Mouse (Mus musculus): Measurements from ENCODE around the gene Tmem17.

The Tmem17 gene

GRCm38 (mm10) chr11:22512038-22513001 is at the start of gene Tmem17:
Tmem17 (plus strand) TSS chr11:22512088.
- peak; percentile 93 for DNase-seq (ENCODE audit: low spot score)

DNA sequence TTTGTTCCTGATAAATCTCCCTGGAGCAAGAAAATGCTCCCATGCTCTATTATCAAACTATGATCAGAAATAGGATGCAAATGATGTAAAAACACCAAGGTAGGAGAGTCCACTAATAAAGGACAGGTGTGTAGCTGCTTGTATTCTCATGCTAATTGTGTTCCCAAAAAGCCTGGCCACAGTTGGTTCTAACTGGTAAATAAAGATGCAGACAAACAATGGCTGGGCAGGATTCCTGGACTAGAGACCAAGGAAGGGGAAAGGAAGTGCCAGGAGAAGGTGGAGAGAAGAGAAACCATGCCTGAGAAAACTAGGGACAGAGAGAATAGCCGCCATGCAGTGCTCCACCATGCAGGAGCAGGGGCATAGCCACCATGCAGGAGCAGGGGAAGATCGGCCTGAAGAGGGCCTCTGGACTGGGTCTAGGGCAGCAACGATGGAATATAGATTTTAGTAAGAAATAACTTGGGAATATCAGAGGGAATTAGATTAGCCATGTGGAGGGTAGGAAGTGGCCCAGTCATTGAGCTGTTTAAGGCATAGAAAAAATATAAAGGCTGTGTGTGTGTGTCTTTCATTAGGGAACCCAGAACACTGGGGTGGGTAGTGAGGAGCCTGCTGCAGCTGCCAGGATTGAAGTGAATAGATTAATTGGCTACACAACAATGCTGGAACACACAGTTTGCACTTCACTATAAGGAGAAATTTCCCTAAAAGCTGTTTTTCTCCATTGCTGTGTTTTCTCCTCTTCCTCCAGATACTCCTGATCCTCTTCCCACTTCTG is 31.9 kb upstream of the Tmem17 start:
- no peak for DNase-seq (ENCODE audit: low spot score)

- no peak for DNase-seq (ENCODE audit: low spot score)
Measured at GRCm38 (mm10) chr11:22481639-22482361, 30.1 kb upstream of the Tmem17 start.

DNA sequence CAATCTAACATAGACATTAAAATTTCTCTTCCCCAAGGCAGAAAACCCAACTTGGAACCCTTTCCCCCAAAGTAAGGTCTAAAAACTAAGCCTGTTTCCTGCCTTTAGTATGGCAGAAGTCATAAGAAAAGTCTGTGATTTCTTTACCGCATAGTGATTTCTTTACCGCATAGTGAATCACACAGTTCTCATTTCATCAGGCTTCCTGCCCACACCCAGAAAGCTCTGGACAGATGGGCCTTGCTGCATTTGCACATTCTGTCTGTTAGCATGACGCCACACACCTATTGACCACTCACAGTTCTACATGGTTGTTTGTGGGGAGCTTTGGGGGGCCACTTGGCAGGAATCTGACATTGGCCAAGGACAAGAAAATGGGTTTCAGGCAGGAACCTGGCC is 29.5 kb upstream of the Tmem17 start:
- no peak for DNase-seq (ENCODE audit: low spot score)

- no peak for DNase-seq (ENCODE audit: low spot score)
Measured at GRCm38 (mm10) chr11:22493694-22494319, 18.1 kb upstream of the Tmem17 start.

DNA sequence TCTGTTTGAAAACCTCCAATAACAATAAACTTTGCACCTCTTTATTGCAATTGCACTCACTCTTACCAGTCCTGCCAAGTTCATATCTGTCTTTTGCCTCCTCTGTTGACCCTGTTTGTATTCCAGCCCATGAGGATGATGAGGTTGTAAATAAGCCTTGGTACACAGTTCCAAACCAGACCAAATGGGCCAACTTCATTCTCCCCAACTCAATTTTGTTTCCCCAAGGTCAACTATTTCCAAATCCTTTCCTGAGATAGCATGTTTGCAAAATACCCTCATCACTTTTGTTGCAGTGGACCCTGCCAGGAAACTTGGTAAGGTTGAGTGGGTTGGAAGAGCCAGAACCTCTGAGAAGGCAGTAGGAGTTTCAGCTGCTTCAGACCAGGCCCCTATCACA is 16.9 kb upstream of the Tmem17 start:
- no peak for DNase-seq (ENCODE audit: low spot score)

- no peak for DNase-seq (ENCODE audit: low spot score)
Measured at GRCm38 (mm10) chr11:22499396-22499795, 12.5 kb upstream of the Tmem17 start.

GRCm38 (mm10) chr11:22499886-22500285 is 12.0 kb upstream of the Tmem17 start:
- no peak for DNase-seq (ENCODE audit: low spot score)

DNA sequence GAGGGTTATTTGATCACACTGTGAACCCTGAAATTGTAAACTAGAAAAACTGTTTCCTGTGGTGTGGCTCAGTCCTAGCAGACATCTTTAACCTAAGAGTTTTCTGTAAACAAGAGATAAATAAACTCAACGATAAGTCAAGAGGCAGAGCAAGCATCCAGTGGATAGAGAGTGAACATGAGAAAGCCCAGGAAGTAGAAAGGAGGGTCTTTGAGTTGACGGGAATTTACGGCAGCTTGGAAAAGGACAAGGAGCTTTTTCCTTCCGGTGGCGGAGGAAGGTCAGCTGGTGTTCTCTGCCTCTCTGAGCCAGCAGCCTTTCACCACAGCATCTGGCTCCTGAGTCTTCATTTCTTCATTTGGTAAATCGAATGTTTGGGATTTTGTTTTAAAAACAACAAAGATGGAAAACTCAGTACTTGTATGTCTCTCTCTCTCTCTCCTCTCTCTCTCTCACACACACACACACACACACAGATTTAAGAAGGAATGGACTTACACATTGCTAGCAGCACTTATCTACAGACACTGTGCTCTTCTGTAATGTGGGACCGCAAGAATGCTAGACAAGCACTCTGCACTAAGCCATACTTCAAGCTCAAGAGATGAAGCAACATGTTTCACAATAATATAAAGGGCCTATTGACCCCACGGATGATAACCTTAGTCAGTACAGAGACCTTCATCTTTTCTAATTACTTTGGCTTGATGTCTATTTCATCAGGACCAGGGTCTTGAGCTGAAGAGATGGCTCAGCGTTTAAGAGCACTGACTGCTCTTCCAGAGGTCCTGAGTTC is 10.9 kb upstream of the Tmem17 start:
- no peak for DNase-seq (ENCODE audit: low spot score)

DNA sequence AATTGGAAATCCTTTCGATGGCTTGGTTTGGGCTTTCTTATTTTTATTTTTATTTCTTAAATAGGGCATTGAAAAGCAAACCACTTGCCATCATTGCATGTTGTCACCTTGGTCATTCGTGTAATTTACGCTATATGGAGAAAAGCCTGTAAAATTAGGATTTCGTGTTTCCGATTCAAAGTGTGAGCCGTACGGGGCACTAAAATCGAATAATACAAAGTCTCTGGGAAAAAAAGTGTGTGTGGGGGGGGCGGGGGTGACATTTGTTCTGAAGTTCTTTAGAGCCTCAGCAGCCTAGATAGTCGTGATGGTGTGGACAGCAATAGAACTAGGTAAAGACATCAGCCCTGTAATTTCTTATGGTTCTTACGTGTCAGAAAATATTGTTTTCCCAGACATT is 1.2 kb downstream of the Tmem17 start:
- no peak for DNase-seq (ENCODE audit: low spot score)

DNA sequence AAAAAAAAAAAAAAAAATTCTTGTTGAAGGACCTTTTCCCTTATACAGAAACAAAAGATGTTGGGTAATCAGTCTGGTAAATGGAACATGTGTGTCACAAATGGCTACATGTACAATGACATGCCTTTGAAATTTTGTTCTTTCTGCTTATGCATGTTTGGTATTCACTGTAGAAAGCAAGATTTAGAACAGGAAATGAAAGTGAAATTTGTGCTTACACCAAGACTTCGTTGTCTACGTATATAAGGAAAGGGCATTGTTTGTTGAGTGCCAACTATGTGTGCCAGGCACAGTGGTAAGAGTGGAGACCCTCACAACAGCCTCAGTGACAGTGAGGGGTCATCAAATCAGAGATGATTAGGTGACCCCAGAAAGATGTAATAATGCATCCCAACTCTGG is 3.2 kb downstream of the Tmem17 start:
- no peak for DNase-seq (ENCODE audit: low spot score)

- no peak for DNase-seq (ENCODE audit: low spot score)
Measured at GRCm38 (mm10) chr11:22518445-22518844, 6.6 kb downstream of the Tmem17 start.

DNA sequence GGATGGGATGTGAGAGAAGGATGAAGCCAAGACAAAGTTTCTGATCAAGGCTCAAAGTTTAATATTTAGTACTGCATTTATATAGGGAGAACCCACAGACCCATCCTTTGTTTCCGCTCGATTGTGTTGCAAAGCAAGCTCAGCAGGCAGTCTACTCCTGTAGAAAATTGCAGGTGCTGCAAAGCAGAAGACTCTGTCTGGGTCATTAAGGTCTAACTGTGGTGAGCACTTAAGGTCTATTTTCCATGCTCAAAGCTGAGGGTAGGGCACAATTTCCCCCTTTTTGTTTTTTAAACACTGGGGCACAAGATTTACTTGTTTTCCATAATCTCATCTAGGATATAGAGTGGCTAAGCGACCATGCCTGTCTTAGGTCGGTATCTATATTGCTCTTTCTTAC is 8.4 kb downstream of the Tmem17 start:
- no peak for DNase-seq (ENCODE audit: low spot score)

DNA sequence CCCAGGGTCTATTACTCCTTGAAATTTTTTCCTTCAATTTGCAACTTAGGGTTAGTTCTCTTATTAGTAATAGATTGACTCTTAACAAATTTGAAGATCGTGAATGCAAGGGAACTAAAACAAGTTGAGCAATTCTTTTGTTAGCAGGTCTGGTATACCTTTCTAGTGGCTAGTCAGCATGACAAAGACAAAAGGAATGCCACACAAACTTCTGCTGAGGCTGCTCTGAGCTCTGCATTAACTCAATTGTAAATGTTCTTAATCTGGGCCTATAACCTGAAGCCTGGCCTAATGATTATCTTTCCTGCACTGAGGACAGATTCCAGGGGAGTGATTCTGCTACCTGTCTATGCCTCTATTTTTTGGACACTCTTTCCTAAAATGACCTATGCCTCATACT is 12.7 kb downstream of the Tmem17 start:
- DNase-seq (ENCODE audit: low spot score) = no peak

GRCm38 (mm10) chr11:22540600-22540999 is 28.7 kb downstream of the Tmem17 start:
- DNase-seq (ENCODE audit: low spot score) = no peak

DNA sequence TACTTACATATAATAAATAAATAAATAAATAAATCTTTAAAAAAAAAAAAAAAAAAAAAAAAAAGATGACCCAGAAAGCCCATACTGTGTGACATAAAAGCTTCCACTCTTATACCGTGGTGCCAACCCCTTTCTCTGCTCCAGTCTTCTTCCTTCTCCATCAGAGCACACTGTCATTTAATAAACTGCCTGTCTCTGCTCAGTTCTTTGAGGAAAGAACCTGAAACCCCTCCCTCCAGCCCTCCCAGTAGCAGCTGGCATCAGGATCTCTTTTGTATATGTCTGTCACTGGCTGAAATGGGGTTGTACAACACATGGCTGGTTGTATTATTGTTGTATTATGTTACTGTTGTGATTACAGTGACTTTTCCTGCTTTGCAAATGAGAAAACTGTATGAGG is 48.2 kb downstream of the Tmem17 start:
- no peak for DNase-seq (ENCODE audit: low spot score)

DNA sequence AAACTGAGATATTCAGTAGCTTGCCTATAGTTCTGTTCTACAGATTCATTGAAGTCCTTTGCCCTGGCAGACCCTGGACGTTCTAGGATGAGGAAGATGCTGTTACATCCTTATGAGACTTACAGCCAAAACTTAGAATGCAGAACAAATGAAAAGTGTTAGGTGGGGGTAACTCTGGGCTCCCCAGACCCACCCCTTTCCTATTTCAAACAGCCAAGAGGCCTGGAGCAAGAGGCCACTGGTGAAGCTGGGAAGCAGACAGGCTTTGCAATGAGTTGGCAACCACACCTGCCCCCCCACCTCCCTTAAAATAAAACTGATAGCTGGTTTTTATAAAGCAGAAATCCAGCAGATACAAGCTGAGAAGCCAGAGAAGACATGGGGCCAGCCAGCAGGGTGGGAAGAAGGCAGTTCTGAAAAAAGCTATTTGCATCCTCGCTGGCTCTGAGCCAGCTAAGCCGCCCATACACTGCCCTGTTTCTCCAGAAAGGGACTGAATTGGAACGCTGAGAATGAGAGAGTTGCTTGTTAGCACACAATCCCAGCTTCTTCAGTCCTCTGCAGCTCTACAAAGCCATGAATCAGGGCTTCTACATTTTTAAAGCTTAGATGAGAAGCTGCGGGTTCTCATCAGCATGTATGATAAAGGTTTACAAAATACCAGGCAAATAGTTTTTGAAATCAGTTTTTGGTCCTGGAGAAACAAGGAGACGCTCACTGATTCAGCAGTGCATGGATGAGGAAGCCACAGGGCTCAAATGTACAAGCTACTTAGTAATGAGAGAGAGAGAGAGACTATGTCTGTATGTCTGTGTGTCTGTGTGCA is 48.8 kb downstream of the Tmem17 start:
- peak; percentile 29 for DNase-seq (ENCODE audit: low spot score)

DNA sequence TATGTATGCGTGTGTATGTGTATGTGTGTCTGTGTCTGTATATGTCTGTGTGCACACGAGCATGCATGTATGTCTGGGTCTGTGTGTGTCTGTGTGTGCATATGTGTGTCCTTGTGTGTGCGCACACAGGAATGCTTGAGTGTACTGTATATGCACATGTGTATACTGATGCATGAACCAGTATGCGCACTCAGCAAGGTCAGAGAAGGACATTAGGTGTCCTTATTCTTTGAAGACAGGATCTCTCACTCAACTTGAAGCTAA is 49.4 kb downstream of the Tmem17 start:
- no peak for DNase-seq (ENCODE audit: low spot score)

DNA sequence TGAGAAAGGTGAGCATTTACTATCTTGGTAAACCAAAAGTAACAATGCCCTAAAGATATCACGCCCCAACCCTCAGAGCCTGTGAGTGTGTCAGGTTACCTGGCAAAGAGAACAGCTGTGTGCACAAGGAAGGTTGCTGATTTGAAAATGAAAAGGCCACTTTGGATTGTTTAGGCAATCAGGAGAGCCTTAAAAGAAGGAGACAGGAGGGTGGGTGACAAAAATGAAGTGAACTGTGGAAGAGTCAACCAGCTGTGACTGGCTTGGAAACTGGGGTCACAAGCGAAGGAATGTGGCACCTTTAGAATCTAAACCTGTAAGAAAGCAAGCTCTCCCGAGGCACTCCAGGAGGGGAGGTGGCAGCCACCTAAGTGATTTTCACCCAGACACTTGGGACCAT is 51.8 kb downstream of the Tmem17 start:
- DNase-seq (ENCODE audit: low spot score) = no peak

- DNase-seq (ENCODE audit: low spot score) = no peak
Measured at GRCm38 (mm10) chr11:22564676-22565075, 52.8 kb downstream of the Tmem17 start.

Measured in urinary bladder, postnatal 25 days (tissue).